Mouse (Mus musculus): ENCODE results near the gene B830017H08Rik. TPM values are rescaled to one million over a fixed set of nuclear protein-coding genes. Genes with fewer than 3 reads are reported as not detected.
A peak's percentile ranks its signal among the peaks of the same experiment; 100 is the strongest.

The B830017H08Rik gene
- polyA plus RNA-seq, 1 experiment from 2014 or later: not detected

DNA sequence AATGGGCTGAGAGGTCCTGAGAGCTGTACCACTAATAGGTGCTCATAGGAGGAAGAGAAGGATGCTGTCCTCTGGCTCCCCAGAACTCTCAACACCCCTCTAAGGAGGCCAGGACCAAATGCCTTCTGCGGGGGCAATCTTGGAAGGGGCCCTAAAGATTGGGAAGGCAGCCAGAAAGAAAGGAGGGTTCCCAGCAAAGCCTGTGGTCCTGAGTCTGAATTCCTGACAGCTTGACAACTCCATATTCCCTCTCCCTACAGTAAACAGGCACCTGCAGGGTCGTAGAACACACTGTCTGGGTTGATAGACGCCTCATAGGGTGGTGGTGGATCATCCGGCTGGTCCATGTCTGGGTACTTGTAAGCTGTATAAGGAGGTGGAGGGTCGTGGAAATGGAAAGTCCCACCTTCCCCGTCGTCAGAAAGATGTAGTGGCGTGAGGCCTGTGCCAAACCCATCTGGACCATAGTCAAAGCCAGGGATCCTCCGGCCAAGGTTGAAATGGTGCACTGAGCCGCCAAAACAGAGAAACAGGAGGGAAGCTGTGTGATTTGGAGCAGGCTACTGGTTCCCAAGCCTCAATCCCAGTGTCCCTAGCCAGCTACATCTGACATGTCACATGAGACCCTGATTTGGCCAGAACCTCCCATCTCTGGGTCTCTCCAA lies 10.9 kb downstream of the B830017H08Rik start:
- no peaks in the 10 kb centered on the region for H3K9me3 ChIP-seq
- H3K4me3 ChIP-seq: no peak overlapping the region
- no peak for DNase-seq (ENCODE audit: low spot score)
- peaks cover 87% of the 10 kb centered on the region for H3K36me3 ChIP-seq
- 91% methylated on average over 10 of the region's 10 CpGs for WGBS
- no peaks in the 10 kb centered on the region for H3K27me3 ChIP-seq (ENCODE audit: insufficient read depth, poor library complexity, severe bottlenecking)
- H3K27ac ChIP-seq: no peak overlapping the region
- H3K4me1 ChIP-seq: no peaks in the 10 kb centered on the region

DNA sequence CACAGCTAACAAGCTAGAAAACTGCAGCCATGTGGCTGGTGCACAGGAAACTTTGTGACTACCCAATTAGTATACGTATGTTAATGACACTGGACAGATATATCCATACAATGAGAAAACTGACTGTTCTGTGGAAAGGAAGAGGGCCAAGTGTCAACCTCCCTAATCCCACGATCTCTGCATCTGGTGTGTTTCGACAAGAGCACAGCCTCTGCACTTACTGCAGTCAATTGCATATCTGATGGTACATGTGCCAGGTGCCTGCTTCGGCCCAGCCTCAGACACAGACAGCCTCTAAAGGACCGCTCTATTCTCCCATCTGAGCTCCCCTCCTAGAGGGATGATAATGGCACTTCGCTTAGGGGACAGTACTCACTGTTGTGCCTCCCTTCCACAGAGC lies 15.5 kb downstream of the B830017H08Rik start:
- Histone ChIP-seq H3K4me1 (no peaks in the 10 kb centered on the region), H3K27ac (no peak overlapping the region), H3K9me3 (no peaks in the 10 kb centered on the region), H3K4me3 (no peak overlapping the region), H3K36me3 (peaks cover 93% of the 10 kb centered on the region), H3K27me3 (ENCODE audit: insufficient read depth, poor library complexity, severe bottlenecking) (no peaks in the 10 kb centered on the region)
- DNase-seq (ENCODE audit: low spot score): no peak
- 90% methylated on average over 6 of the region's 6 CpGs for WGBS

DNA sequence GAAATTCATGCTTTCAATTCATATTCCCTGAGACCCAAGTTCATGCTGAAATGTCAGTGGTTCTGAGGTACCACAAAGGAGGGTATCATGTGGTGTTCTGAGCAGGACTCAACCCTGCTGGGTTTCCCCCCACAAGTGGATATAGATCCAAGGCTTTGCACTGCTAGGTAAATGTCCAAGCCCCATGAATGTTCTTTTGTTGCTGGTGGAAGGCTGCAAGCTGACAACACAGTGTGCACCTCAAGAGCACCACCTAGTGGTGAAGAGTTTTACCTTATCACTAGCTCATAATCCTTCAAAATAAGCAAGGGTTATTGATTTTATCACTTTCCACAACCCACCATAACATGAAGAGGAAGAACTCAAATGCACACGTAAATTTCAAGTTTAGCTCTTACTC lies 16.0 kb downstream of the B830017H08Rik start:
- Histone ChIP-seq H3K36me3 (peaks cover 93% of the 10 kb centered on the region), H3K9me3 (no peaks in the 10 kb centered on the region), H3K4me1 (no peaks in the 10 kb centered on the region), H3K4me3 (no peak overlapping the region), H3K27ac (no peak overlapping the region), H3K27me3 (ENCODE audit: insufficient read depth, poor library complexity, severe bottlenecking) (no peaks in the 10 kb centered on the region)
- 37% methylated on average over 1 of the region's 1 CpGs for WGBS
- DNase-seq (ENCODE audit: low spot score): no peak

DNA sequence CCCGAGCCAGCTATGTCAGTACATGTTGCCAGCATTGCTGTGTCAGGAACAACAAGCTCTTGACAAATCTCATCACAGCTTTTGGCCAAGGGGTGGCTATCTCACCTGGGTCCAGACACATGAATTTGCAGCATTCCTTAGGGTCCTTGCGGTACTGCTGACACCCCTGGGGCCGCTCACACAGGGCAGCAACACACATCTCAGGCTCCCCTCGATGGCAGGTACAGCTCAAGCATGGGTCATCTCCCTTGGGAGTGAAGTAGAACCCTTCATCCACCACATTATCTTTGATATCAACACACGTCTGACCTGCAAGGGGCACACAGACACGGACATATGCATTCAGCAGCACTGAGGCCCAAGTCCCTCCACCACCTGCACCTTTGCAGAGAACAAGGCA lies 16.6 kb downstream of the B830017H08Rik start:
- H3K27me3 ChIP-seq (ENCODE audit: insufficient read depth, poor library complexity, severe bottlenecking): no peaks in the 10 kb centered on the region
- no peaks in the 10 kb centered on the region for H3K4me1 ChIP-seq
- H3K9me3 ChIP-seq: no peaks in the 10 kb centered on the region
- no peak overlapping the region for H3K27ac ChIP-seq
- H3K36me3 ChIP-seq: peaks cover 93% of the 10 kb centered on the region
- no peak overlapping the region for H3K4me3 ChIP-seq
- WGBS: 80% methylated on average over 6 of the region's 6 CpGs
- no peak for DNase-seq (ENCODE audit: low spot score)

DNA sequence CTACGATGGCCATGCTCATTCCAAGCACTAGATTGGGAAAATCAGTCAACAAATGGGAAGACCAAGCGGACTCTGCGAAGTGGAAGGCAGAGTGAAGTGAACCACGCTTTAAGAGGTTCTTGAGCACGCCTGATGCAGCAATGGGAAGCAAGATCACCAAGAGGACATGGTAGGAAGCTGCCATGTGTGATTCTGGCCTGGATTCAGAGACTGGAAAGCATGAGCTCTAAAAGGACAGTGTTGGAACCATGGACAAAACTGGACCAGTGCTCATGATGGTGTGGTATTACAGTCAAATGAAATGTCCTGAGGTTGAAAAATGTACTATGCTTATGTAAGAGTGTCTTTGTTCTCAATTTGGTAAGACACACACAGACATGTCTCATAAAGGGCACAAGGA lies 18.4 kb downstream of the B830017H08Rik start:
- no peak overlapping the region for H3K4me3 ChIP-seq
- H3K9me3 ChIP-seq: no peaks in the 10 kb centered on the region
- H3K27me3 ChIP-seq (ENCODE audit: insufficient read depth, poor library complexity, severe bottlenecking): no peaks in the 10 kb centered on the region
- H3K27ac ChIP-seq: no peak overlapping the region
- peaks cover 89% of the 10 kb centered on the region for H3K36me3 ChIP-seq
- WGBS: 95% methylated on average over 5 of the region's 5 CpGs
- H3K4me1 ChIP-seq: no peaks in the 10 kb centered on the region
- no peak for DNase-seq (ENCODE audit: low spot score)

DNA sequence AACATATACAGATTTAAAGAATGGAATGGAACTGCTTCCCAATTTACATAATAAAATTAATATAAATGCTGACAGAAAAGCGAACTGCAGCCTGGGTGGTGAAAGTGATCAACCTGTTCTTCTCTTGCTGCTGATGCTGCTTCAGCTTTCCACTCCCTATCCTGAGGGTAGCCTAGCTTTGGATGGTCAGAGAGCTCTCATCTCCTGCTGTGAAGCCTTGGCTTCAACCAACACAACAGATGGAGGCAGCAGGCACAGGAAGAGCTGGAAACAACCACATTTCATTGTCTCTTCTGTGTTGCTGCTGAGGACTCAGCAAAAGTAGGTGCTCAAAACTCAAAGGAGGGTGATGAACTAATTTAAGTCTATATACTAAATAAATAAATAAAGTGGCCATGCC lies 18.9 kb downstream of the B830017H08Rik start:
- Histone ChIP-seq H3K4me3 (no peak overlapping the region), H3K27ac (no peak overlapping the region), H3K36me3 (peaks cover 89% of the 10 kb centered on the region), H3K27me3 (ENCODE audit: insufficient read depth, poor library complexity, severe bottlenecking) (no peaks in the 10 kb centered on the region), H3K4me1 (no peaks in the 10 kb centered on the region), H3K9me3 (no peaks in the 10 kb centered on the region)
- no peak for DNase-seq (ENCODE audit: low spot score)
- 96% methylated on average over 1 of the region's 1 CpGs for WGBS

DNA sequence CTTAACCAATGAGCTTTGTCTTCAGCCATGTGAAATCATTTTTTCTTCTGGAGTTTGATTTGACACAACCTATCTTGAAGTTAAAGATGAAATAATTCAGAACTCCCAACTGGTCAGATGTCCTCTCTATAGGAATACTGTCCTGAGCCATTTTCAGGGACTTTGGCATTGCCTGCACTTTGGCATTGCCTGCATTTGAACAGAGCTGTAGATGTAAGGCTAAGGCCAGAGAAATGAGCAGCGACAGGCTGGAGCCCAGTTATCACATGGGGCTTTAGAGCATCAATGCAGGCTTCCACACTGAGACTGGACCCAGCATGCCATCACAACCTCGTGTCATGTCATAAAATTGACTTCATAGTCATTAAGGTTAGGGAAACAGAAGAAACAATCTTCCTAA lies 20.3 kb downstream of the B830017H08Rik start:
- WGBS: 86% methylated on average over 2 of the region's 2 CpGs
- H3K36me3 ChIP-seq: peaks cover 92% of the 10 kb centered on the region

DNA sequence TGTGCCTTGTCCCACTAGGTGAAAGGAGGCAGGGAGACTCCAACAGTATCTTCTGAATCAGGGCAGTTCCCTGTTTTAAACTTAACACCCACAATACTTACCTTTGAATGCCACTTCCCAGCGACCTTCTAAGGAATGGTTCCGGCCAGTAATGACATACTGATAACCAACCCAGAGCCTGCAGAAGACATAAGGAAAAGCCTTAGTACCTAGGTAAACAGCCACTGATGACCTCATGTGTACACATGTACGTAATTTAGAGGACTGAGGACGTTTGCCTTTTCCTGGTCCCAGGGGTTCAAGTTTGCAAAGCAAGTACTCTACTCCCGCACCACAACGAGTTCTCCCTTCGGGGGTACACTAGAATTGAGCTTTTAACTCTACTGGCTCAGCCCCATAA lies 24.2 kb downstream of the B830017H08Rik start:
- no peak overlapping the region for H3K27ac ChIP-seq
- 89% methylated on average over 7 of the region's 7 CpGs for WGBS
- H3K36me3 ChIP-seq: peaks cover 77% of the 10 kb centered on the region
- H3K27me3 ChIP-seq (ENCODE audit: insufficient read depth, poor library complexity, severe bottlenecking): no peaks in the 10 kb centered on the region
- DNase-seq (ENCODE audit: low spot score): no peak
- no peak overlapping the region for H3K4me3 ChIP-seq
- peaks cover 4% of the 10 kb centered on the region; the same call in 1 of the 2 replicates for H3K4me1 ChIP-seq
- H3K9me3 ChIP-seq: no peaks in the 10 kb centered on the region

More for the DNA sequence above, 20.3 kb downstream of the B830017H08Rik start:
- Histone ChIP-seq H3K4me3 (no peak overlapping the region), H3K27me3 (ENCODE audit: insufficient read depth, poor library complexity, severe bottlenecking) (no peaks in the 10 kb centered on the region), H3K27ac (no peak overlapping the region), H3K9me3 (no peaks in the 10 kb centered on the region), H3K4me1 (no peaks in the 10 kb centered on the region)
- DNase-seq (ENCODE audit: low spot score): no peak

DNA sequence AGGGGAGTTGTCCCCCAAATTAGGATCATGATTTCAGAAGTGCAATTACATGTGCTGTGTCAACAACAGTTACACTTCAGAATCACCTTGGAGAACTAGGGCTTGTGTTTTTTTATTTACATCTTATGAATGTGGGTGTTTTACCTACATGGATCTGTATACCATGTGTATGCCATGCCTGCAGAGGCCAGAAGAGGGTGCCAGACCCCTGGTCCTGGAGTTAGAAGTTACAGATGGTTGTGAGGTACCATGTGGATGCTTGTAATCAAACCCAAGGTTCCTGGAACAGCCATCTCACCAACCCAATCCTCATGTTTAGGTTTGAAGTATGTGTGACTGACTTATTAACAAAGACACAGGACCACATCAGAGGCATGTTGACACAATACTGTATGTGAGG lies 25.7 kb downstream of the B830017H08Rik start:
- no peaks in the 10 kb centered on the region for H3K27me3 ChIP-seq (ENCODE audit: insufficient read depth, poor library complexity, severe bottlenecking)
- H3K4me1 ChIP-seq: peaks cover 6% of the 10 kb centered on the region; the same call in 1 of the 2 replicates
- no peaks in the 10 kb centered on the region for H3K9me3 ChIP-seq
- H3K4me3 ChIP-seq: no peak overlapping the region
- H3K27ac ChIP-seq: no peak overlapping the region
- DNase-seq (ENCODE audit: low spot score): no peak
- peaks cover 66% of the 10 kb centered on the region for H3K36me3 ChIP-seq

DNA sequence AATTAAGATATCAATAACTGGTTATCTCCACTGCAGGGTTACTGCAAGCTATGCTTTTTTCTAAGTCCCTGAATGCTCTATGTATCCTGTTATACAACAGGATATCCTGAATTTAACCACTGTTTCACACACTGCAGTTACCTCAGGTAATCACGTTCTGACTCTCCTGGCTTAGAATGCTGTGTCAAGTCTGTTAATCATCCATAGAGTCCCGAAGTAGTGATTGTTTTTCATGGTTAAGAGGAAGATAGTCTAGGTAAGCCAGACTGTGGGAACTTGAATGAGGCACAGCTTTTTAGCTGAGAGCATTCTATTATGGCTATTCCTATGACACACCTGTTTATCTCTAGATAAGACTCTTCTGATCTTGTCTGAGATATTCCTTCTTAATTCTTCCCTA lies 32.4 kb downstream of the B830017H08Rik start:
- Histone ChIP-seq H3K36me3 (peaks cover 31% of the 10 kb centered on the region), H3K4me1 (peaks cover 12% of the 10 kb centered on the region), H3K27ac (no peak overlapping the region), H3K9me3 (no peaks in the 10 kb centered on the region), H3K27me3 (ENCODE audit: insufficient read depth, poor library complexity, severe bottlenecking) (no peaks in the 10 kb centered on the region), H3K4me3 (no peak overlapping the region)
- 85% methylated on average over 2 of the region's 2 CpGs for WGBS
- no peak for DNase-seq (ENCODE audit: low spot score)

DNA sequence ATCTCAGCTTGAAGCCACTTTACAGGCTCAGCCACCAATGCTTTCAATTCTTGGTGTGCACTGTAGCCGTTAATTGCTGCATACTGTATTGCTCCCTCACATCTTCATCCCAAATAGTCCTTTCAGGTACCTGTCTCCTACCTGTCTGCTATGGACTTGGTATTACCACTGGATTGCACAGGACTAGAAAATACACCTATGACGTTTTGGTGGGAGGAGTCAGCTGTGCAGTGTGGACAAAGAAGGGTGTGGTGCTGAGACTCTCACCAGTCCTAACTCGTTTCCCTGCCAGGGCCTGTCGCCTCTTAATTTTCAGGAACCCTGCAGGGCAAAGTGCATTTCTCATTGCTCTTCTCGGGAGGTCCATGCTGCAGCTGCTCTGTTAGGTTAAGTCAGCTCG lies 32.8 kb downstream of the B830017H08Rik start:
- no peak overlapping the region for H3K27ac ChIP-seq
- 76% methylated on average over 6 of the region's 6 CpGs for WGBS
- peaks cover 14% of the 10 kb centered on the region for H3K4me1 ChIP-seq
- H3K9me3 ChIP-seq: no peaks in the 10 kb centered on the region
- DNase-seq (ENCODE audit: low spot score): no peak
- no peak overlapping the region for H3K4me3 ChIP-seq
- H3K36me3 ChIP-seq: peaks cover 32% of the 10 kb centered on the region
- H3K27me3 ChIP-seq (ENCODE audit: insufficient read depth, poor library complexity, severe bottlenecking): no peaks in the 10 kb centered on the region

DNA sequence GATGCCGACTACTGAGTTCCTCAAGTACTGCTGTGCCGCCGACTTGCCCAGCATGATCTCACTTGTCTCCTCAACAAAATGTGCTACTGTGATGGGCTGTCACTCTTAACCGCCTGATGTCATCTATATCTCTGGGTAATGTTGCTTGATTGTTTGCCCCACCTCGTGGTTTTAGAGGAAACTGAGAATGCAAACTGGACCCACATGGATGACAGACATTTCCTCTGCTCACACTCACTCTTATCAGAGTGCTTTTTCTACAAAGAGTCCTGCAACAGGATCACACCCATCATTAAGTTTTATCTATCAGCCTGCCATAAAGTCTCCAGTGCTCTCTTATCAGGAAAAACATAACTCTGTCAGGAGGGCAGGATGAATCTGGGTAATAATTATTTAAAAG lies 38.3 kb downstream of the B830017H08Rik start:
- Histone ChIP-seq H3K27ac (no peak overlapping the region), H3K4me1 (peaks cover 50% of the 10 kb centered on the region), H3K36me3 (peaks cover 33% of the 10 kb centered on the region), H3K9me3 (no peaks in the 10 kb centered on the region), H3K27me3 (ENCODE audit: insufficient read depth, poor library complexity, severe bottlenecking) (no peaks in the 10 kb centered on the region), H3K4me3 (no peak overlapping the region)
- no peak for DNase-seq (ENCODE audit: low spot score)
- 33% methylated on average over 5 of the region's 5 CpGs for WGBS

DNA sequence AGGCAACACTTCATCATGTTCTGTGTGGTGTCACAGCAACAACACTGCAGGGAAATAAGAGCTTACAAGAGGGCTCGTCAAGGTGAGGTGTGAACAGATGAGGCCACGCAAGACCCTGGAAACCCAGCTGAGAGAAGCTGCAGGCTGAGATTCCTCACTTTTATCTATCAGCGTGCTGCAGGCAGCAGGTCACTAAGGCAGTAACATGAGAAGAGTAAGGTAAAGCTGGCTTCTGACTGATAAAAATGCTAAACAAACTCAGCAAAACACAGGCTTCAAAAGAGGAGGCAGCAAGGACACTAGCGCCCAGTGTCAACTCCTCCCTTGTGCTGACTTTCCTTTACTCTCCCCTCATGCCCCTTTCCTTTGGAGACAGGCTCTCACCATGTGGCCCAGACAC lies 40.1 kb downstream of the B830017H08Rik start:
- Histone ChIP-seq H3K4me1 (peaks cover 50% of the 10 kb centered on the region), H3K4me3 (no peak overlapping the region), H3K27me3 (ENCODE audit: insufficient read depth, poor library complexity, severe bottlenecking) (no peaks in the 10 kb centered on the region), H3K9me3 (no peaks in the 10 kb centered on the region), H3K27ac (peak overlapping the region; percentile 62; the same call in 1 of the 2 replicates), H3K36me3 (peaks cover 39% of the 10 kb centered on the region)
- DNase-seq (ENCODE audit: low spot score): peak; percentile 85
- 10% methylated on average over 4 of the region's 4 CpGs for WGBS

DNA sequence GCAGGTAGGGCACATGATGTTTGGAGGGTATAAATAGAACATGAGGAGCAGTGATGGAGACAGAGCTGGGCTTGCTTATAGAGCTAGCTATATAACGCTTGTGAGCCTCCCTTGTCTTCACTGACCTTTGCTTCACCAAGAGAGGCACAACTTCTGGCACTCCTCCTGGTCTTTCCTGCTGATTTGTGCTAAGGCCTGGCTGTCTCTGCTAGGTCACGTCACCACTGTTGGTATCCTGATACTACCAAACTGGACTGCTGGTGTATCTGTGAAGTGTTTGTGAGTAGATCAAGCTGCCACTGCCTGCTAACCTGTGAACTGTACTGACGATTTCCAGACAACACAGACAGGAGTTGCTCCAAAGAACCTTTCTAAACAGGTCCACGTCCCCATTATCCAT lies 42.3 kb downstream of the B830017H08Rik start:
- Histone ChIP-seq H3K4me1 (peaks cover 47% of the 10 kb centered on the region), H3K27ac (0 out of 2 replicates have a peak overlapping the region, but pooled peaks have one; percentile 23), H3K27me3 (ENCODE audit: insufficient read depth, poor library complexity, severe bottlenecking) (no peaks in the 10 kb centered on the region), H3K36me3 (peaks cover 39% of the 10 kb centered on the region), H3K4me3 (no peak overlapping the region), H3K9me3 (no peaks in the 10 kb centered on the region)
- 35% methylated on average over 4 of the region's 4 CpGs for WGBS
- no peak for DNase-seq (ENCODE audit: low spot score)

All from heart, embryonic 10.5 days (tissue).